Mouse (Mus musculus) thymus, adult 2 months (tissue): ENCODE data around the gene Pdcd7.

ENCODE experiments used
- CTCF ChIP-seq: fragments of 200-500 bp; IDR thresholded peaks from 2 replicates; pipeline ENCODE4 v1.5.1; 2012; ENCODE audit warnings: mild to moderate bottlenecking, control low read depth, low read length, moderate library complexity, borderline replicate concordance; ENCODE audit not compliant: control insufficient read depth, poor library complexity, insufficient read depth; ENCODE audit errors: extremely low read depth
- POLR2A ChIP-seq: fragments of 200-500 bp; IDR thresholded peaks from 2 replicates; pipeline ENCODE4 v1.6.1; 2012; ENCODE audit warnings: mild to moderate bottlenecking, low read length, control low read depth, moderate library complexity; ENCODE audit not compliant: control insufficient read depth, poor library complexity, insufficient read depth; ENCODE audit errors: extremely low read depth

- TF ChIP-seq POLR2A (no peak), CTCF (no peak)
These were observed 17.8 kb downstream of the Pdcd7 start for GRCm38 (mm10) chr9:65363684-65364083.
